Mouse (Mus musculus) induced T-regulatory cell, adult 2 months (primary cell): Measurements from ENCODE around the gene Atp2b2.
"Not testable (repeated sequence)": the region's sequence is repeated elsewhere in the genome, so short reads cannot be mapped to it uniquely, and the experiment has no call there.

Source experiments
- DNase-seq: peaks from one replicate; pipeline ENCODE4 v3.0.0-alpha.2; 2012; ENCODE audit warnings: low read depth

The Atp2b2 gene

GRCm38 (mm10) chr6:113713389-113713788 is 329.0 kb downstream of the Atp2b2 start:
- not testable (repeated sequence) for DNase-seq

DNA sequence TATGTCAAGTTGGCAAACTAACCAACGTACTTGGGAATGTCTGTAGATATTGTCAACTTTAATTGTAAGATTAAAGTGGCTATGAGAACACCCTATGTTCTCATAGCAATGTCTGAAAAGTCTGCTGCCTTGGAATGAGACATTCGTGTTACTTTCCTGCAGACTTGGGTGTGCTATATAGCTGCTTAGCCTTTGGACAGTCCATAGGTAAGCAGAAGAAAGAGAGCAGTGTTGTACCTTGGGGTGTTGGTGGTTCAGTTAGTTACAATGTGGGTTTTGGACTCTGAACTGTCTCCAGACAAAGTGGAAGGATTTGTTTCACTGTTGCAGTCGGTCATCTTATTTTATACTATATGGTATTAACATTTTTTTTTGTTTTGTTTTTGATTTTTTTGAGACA is 329.7 kb downstream of the Atp2b2 start:
- DNase-seq = no peak

DNA sequence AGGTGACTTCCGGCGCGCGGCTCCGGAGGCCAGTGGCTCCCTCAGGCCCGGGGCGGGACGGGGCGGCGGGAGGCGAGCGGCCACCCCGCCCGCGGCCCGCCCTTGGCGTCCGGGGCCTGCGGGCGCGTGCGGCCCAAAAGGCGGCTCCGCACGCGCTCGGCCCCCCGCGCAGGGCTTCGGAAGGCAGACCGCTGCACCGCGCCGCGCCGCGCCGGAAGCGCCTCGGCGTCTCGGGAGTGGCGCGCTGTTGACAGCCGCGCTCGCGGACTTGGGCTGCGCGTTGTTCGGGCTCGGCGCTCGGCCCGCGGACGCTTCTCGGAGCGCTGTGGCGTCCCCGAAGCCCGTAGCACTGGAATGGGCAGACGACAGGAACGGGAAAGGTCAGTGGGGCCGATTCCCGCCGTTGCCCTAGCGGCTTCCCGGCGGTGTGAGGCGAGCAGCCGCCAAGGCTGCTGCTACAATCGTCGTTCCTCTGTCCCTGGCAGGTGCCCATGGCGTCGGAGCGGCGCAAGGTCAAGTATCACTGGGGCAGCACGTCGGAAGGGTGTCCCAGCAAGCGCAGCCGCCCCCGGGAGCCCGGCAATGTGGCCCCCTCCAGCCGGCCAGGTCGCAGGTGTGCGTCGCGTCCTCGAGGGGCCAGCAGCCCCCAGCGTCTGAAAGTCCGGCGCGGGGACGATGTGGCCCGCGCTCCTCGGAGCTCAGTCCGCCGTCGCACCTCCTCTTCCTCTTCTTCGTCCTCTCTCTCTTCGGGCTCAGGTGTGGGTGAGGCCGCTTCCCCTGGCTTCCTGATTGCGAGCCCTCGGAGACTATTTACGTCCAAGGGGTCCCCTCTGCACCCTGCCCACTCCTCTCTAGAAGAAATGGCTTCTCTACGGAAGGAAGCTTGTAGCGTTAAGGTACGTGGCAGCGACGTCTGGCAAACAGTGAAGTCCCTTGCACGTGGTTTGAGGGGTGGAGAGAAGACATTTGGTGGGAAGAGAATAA is 344.9 kb downstream of the Atp2b2 start:
- peak; percentile 70 for DNase-seq

DNA sequence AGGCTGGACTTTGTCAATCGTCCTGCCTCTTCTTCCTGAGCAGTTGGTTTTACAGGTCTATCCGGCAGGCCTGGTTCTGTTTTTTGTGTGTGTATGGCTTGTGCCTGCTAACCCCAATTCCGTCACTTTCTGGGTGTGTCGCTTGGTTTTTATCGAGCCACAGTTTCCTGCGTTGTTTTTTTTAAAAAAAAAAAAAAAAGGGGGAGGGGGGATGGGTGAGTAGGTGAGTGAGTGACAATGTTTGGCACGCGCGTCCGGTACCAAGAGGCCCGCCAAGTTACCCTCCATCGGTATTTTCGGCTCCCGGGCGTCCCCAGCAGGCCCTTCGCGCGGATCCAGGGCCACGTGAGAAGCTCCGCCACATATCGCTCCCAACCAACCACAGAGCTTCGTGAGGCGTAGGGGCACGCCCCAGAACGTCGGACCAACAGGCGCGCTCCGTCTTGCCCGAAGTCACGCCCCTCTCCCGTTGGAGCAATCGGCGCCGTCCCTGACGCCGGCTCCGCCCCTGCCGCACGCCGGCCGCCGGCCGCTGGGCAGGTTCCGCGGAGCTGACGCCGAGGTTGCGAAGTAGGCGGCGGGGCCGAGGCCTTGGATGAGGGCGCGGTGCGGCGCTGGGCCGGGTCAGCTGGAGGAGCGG is 345.7 kb downstream of the Atp2b2 start, which contains the start of gene Tatdn2:
Tatdn2 (plus strand) TSS at position 469 of the 640 bp plus-strand sequence.
- peak; percentile 98 for DNase-seq

DNA sequence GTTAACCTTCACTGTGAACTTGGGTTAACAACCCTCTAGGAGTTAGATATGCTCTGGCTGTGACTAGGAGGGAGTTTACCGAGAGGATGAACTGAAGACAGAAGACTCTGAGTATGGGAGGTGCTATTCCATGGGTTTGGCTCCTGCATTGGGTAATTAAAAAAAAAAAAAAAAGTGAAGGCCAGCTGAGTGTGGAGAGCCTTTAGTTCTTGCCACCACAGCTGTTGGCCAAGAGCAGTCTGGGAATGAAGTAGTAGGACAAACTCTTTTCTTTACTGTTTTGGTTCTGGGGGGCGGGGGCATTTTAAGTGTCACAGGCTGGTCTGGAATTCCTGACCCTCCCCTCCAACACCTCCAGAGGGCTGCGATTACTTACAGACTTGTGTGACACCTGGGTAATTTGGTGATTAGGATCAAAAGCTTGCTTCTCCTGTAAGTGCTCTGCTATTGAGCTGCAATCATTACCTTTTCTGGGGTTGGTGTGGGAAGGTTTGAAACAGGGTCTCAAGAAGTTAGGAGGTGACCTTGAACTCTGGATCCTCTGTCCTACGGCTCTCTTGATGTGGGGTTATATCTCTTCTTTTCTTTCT is 346.6 kb downstream of the Atp2b2 start:
- peak; percentile 64 for DNase-seq

- peak; percentile 57 for DNase-seq
Measured at GRCm38 (mm10) chr6:113695203-113695602, 347.2 kb downstream of the Atp2b2 start.
